Mouse (Mus musculus) myocyte (in vitro differentiated cells): Measurements from ENCODE around the gene Las1l. TPM values are rescaled to one million over a fixed set of nuclear protein-coding genes. Genes with fewer than 3 reads are reported as not detected.

Experiments used
- H3K27me3 ChIP-seq: one replicate; pipeline ENCODE4 v1.6.1; 2011; ENCODE audit not compliant: control insufficient read depth, insufficient read depth, insufficient read length
- H3K36me3 ChIP-seq: one replicate; pipeline ENCODE4 v1.6.1; 2011; ENCODE audit not compliant: control insufficient read depth, insufficient read depth
- H3K4me2 ChIP-seq: one replicate; pipeline ENCODE4 v1.6.1; 2011; ENCODE audit warnings: low read depth, control low read depth
- H3K4me3 ChIP-seq: one replicate; pipeline ENCODE4 v1.5.1; 2011; ENCODE audit warnings: mild to moderate bottlenecking, control low read depth, moderate library complexity
- H3K79me2 ChIP-seq: one replicate; pipeline ENCODE4 v1.6.1; 2011; ENCODE audit not compliant: control insufficient read depth, insufficient read depth
- H3ac ChIP-seq: one replicate; pipeline ENCODE4 v1.6.1; 2011; ENCODE audit not compliant: control insufficient read depth, insufficient read length
- CEBPB ChIP-seq: IDR thresholded peaks from 2 replicates; pipeline ENCODE4 v1.6.1; 2011; ENCODE audit warnings: mild to moderate bottlenecking, moderate library complexity; ENCODE audit not compliant: poor library complexity, insufficient read depth, severe bottlenecking
- E2F4 ChIP-seq: IDR thresholded peaks from one replicate; pipeline ENCODE4 v1.6.1; 2011; ENCODE audit warnings: mild to moderate bottlenecking, control low read depth, moderate library complexity; ENCODE audit not compliant: insufficient read depth
- MAX ChIP-seq: IDR thresholded peaks from one replicate; pipeline ENCODE4 v1.6.1; 2011; ENCODE audit warnings: low read depth, mild to moderate bottlenecking, control low read depth
- MYOD1 ChIP-seq, 3 experiments: IDR thresholded peaks; one replicate each; pipeline ENCODE4 v1.6.1; 2011; ENCODE audit warnings: control low read depth in 2 of 3, low read depth in 2 of 3, mild to moderate bottlenecking in 2 of 3, moderate library complexity in 1 of 3; ENCODE audit not compliant: insufficient read length in 2 of 3, control insufficient read depth in 1 of 3
- MYOG ChIP-seq, 3 experiments: IDR thresholded peaks; one replicate each; pipeline ENCODE4 v1.6.1; 2011; ENCODE audit warnings: control low read depth in 2 of 3, low read depth in 2 of 3, mild to moderate bottlenecking in 2 of 3; ENCODE audit not compliant: insufficient read length in 2 of 3, control insufficient read depth in 1 of 3, insufficient read depth in 1 of 3
- POLR2A ChIP-seq: IDR thresholded peaks from one replicate; pipeline ENCODE4 v1.6.1; 2011; ENCODE audit warnings: low read depth, mild to moderate bottlenecking, control low read depth, moderate library complexity; ENCODE audit not compliant: insufficient read length
- POLR2AphosphoS2 ChIP-seq: IDR thresholded peaks from one replicate; pipeline ENCODE4 v1.6.1; 2011; ENCODE audit warnings: low read depth, control low read depth; ENCODE audit not compliant: insufficient read length
- REST ChIP-seq: IDR thresholded peaks from one replicate; pipeline ENCODE4 v1.6.1; 2011; ENCODE audit warnings: mild to moderate bottlenecking, control low read depth, moderate library complexity; ENCODE audit not compliant: insufficient read depth, insufficient read length
- SRF ChIP-seq: IDR thresholded peaks from one replicate; pipeline ENCODE4 v1.6.1; 2011; ENCODE audit warnings: low read depth; ENCODE audit not compliant: control insufficient read depth, insufficient read length
- TCF12 ChIP-seq: IDR thresholded peaks from one replicate; pipeline ENCODE4 v1.6.1; 2011; ENCODE audit warnings: mild to moderate bottlenecking, control low read depth; ENCODE audit not compliant: poor library complexity, insufficient read depth, severe bottlenecking
- TCF3 ChIP-seq: IDR thresholded peaks from one replicate; pipeline ENCODE4 v1.6.1; 2011; ENCODE audit warnings: low read depth, control low read depth; ENCODE audit not compliant: insufficient read length
- USF1 ChIP-seq: IDR thresholded peaks from one replicate; pipeline ENCODE4 v1.6.1; 2011; ENCODE audit warnings: low read depth, mild to moderate bottlenecking, control low read depth, moderate library complexity
- polyA plus RNA-seq: library from polyadenylated mRNA; unstranded; fragments of >200 nt; fragmentation: generic; extraction: Trizol; gene quantifications from one replicate; pipeline ENCODE4 v1.2.1, GENCODE M21; 2012; ENCODE audit warnings: missing spikeins

Gene Las1l
- 21.3 TPM for polyA plus RNA-seq

- H3K36me3 ChIP-seq: no peaks in the 10 kb centered on the region
- peak within 1 kb of the TSS; percentile 58 for H3K4me3 ChIP-seq
- peak within 1 kb of the TSS; percentile 7 for H3ac ChIP-seq
- H3K4me2 ChIP-seq: peak within 1 kb of the TSS; percentile 67
- TF ChIP-seq MYOD1 (IDR thresholded peaks at IDR 0.05; ENCODE audit: control insufficient read depth in 1 of 3, insufficient read length in 2 of 3, low read depth in 2 of 3) (peak in 1 of 3 experiments; percentile 13), CEBPB (no peak), USF1 (no peak), TCF3 (no peak), REST (peak; percentile 15), POLR2AphosphoS2 (peak; percentile 94), MYOG (IDR thresholded peaks at IDR 0.05; ENCODE audit: control insufficient read depth in 1 of 3, insufficient read depth in 1 of 3, insufficient read length in 2 of 3, low read depth in 2 of 3) (no peak), SRF (no peak), POLR2A (peak; percentile 90)
- peaks cover 10% of the 10 kb centered on the region for H3K79me2 ChIP-seq
- no peaks in the 10 kb centered on the region for H3K27me3 ChIP-seq
Measured at GRCm38 (mm10) chrX:95956497-95957293, at the start of gene Las1l. Gene Las1l (minus strand): TSS chrX:95956962.

DNA sequence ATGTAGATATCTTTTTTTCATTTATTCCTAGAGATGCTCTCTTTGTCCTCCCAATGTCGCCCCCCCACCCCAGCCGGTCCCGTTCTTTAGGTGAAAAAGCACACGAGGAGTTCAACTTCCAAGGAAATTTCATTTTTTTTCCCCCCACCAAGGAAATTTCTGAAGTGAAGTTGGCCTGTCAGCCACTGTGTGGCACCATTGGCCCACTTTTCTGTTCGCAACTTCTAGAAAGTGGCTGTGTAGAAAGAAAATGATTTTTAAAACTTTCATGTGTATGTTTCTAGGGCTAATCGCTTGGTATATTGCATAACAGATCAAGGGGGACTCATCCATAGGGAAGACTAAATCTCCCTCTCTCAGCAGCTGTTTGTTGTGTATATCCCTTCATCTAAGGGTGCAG is 49.6 kb upstream of the Las1l start:
- TF ChIP-seq MYOG (IDR thresholded peaks at IDR 0.05; ENCODE audit: control insufficient read depth in 1 of 3, insufficient read depth in 1 of 3, insufficient read length in 2 of 3, low read depth in 2 of 3): no peak
- TF ChIP-seq TCF12: no peak
- TF ChIP-seq SRF: no peak
- TF ChIP-seq USF1: no peak
- TF ChIP-seq MAX: no peak
- no peak for TF ChIP-seq POLR2A
- no peak for TF ChIP-seq MYOD1 (IDR thresholded peaks at IDR 0.05; ENCODE audit: control insufficient read depth in 1 of 3, insufficient read length in 2 of 3, low read depth in 2 of 3)
- TF ChIP-seq CEBPB: no peak
- TF ChIP-seq REST: no peak
- no peak for TF ChIP-seq POLR2AphosphoS2
- TF ChIP-seq TCF3: no peak
- Histone ChIP-seq H3K4me2 (no peak overlapping the region), H3K36me3 (no peaks in the 10 kb centered on the region), H3K27me3 (no peaks in the 10 kb centered on the region), H3ac (no peak overlapping the region), H3K4me3 (no peak overlapping the region), H3K79me2 (no peaks in the 10 kb centered on the region)

DNA sequence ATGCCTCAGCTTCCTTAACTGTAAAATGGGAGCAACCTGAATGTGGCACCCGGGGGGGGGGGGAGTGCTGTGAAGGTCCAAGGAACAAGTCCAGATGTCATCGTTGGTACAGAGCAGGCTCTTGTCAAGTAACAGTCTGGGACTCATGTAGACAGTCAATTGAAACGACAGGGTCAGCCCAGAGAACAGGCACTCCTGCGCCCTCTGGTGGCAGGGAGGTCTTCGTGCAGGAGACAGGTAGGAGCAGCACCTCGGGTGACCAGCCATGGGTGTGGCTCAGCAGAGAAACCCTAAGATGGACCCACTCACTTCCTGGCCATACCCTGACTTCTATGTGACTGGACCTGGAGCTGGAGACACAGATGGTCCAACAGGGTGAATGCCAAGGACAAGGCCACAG is 42.8 kb upstream of the Las1l start:
- no peak overlapping the region for H3ac ChIP-seq
- TF ChIP-seq REST: no peak
- no peak for TF ChIP-seq TCF3
- no peak for TF ChIP-seq USF1
- no peak for TF ChIP-seq TCF12
- no peak for TF ChIP-seq SRF
- no peak for TF ChIP-seq E2F4
- TF ChIP-seq MYOD1 (IDR thresholded peaks at IDR 0.05; ENCODE audit: control insufficient read depth in 1 of 3, insufficient read length in 2 of 3, low read depth in 2 of 3): no peak
- no peak for TF ChIP-seq MAX
- no peak for TF ChIP-seq POLR2A
- TF ChIP-seq MYOG (IDR thresholded peaks at IDR 0.05; ENCODE audit: control insufficient read depth in 1 of 3, insufficient read depth in 1 of 3, insufficient read length in 2 of 3, low read depth in 2 of 3): no peak
- no peak for TF ChIP-seq CEBPB
- H3K4me3 ChIP-seq: no peak overlapping the region

DNA sequence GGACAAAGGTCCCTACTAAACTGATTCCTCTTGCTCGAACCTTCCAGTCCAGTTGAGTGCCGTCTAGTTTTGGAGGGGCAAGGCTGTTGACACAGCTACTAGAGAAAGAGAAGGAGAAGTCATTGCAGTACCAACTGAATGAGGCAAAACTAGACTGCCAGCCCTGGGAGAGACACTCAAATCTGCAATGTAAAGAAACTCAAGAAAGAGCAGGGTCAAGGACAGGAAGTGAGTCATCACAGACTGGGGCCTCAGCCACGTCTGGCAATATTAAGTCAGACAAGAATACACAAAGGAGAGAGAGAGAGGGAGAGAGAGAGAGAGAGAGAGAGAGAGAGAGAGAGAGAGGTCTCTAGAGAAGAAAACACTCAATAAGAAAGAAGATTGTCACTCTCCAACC is 36.4 kb upstream of the Las1l start:
- TF ChIP-seq CEBPB (no peak), TCF3 (no peak), E2F4 (no peak), MYOD1 (IDR thresholded peaks at IDR 0.05; ENCODE audit: control insufficient read depth in 1 of 3, insufficient read length in 2 of 3, low read depth in 2 of 3) (no peak), POLR2A (no peak), POLR2AphosphoS2 (no peak), TCF12 (no peak), REST (no peak), MYOG (IDR thresholded peaks at IDR 0.05; ENCODE audit: control insufficient read depth in 1 of 3, insufficient read depth in 1 of 3, insufficient read length in 2 of 3, low read depth in 2 of 3) (no peak), USF1 (no peak), SRF (no peak), MAX (no peak)
- H3ac ChIP-seq: no peak overlapping the region
- no peaks in the 10 kb centered on the region for H3K36me3 ChIP-seq
- no peak overlapping the region for H3K4me3 ChIP-seq
- H3K79me2 ChIP-seq: no peaks in the 10 kb centered on the region
- H3K27me3 ChIP-seq: no peaks in the 10 kb centered on the region
- H3K4me2 ChIP-seq: peak overlapping the region; percentile 58

More for the DNA sequence above, 42.8 kb upstream of the Las1l start:
- Histone ChIP-seq H3K36me3 (no peaks in the 10 kb centered on the region), H3K27me3 (no peaks in the 10 kb centered on the region), H3K4me2 (no peak overlapping the region), H3K79me2 (no peaks in the 10 kb centered on the region)
